In genomic region chr1:88231803-88232499, GRCm38 (mm10) we compare ENCODE assay signal across 34 mouse cellular contexts. TPM values are rescaled to one million over a fixed set of nuclear protein-coding genes. Genes with fewer than 3 reads are reported as not detected.
A peak's percentile ranks its signal among the peaks of the same experiment; 100 is the strongest.
DNase-seq lines count a peak whose midpoint lies in the region; ATAC-seq and TF ChIP-seq lines count a peak whose summit lies in the region.
"Had no signal": no experiment of that assay in that cellular context is flagged by ENCODE, and none has a peak within 500 bp of the region (broad histone marks: within the 10 kb centered on the region; RNA-seq: fewer than 3 reads in every experiment).

No protein-coding gene starts in this region.

- WGBS in lung, adult 2 months = 63% methylated on average over 7 of the region's 7 CpGs
- 65% methylated on average over 7 of the region's 7 CpGs for WGBS in stomach, postnatal 0 days

- peaks cover 51% of the 10 kb centered on the region for H3K9me3 ChIP-seq in stomach, postnatal 0 days (ENCODE audit: control insufficient read depth, low read length)

- no peaks in the 10 kb centered on the region for H3K4me1 ChIP-seq in lung, adult 2 months (ENCODE audit: control insufficient read depth, insufficient read depth, low read length)
- H3K4me1 ChIP-seq in stomach, postnatal 0 days (replicated peaks; ENCODE audit: control insufficient read depth, insufficient read depth) = no peaks in the 10 kb centered on the region
- H3K4me1 ChIP-seq: embryonic facial prominence, embryonic 12.5 days; forebrain, embryonic 15.5 days; heart, embryonic 10.5 days; hindbrain, embryonic 13.5 days; limb, embryonic 10.5 days; limb, embryonic 15.5 days; liver, embryonic 13.5 days had no signal

- TF ChIP-seq POLR2A in lung, adult 2 months (IDR thresholded peaks at IDR 0.05; ENCODE audit: borderline replicate concordance, extremely low read depth, low read depth, low read length) = no peak

- H3K36me3 ChIP-seq in stomach, postnatal 0 days (ENCODE audit: control insufficient read depth, insufficient read depth, low read length) = no peaks in the 10 kb centered on the region
- H3K36me3 ChIP-seq: embryonic facial prominence, embryonic 12.5 days; forebrain, embryonic 15.5 days; heart, embryonic 10.5 days; hindbrain, embryonic 13.5 days; limb, embryonic 10.5 days; limb, embryonic 15.5 days; liver, embryonic 13.5 days had no signal

- no peak overlapping the region for H3K9ac ChIP-seq in stomach, postnatal 0 days (ENCODE audit: low read length)
- H3K9ac ChIP-seq: embryonic facial prominence, embryonic 12.5 days; forebrain, embryonic 15.5 days; hindbrain, embryonic 13.5 days; limb, embryonic 15.5 days; liver, embryonic 13.5 days had no signal

- no peak overlapping the region for H3K27ac ChIP-seq in stomach, postnatal 0 days (replicated peaks)
- H3K27ac ChIP-seq: embryonic facial prominence, embryonic 12.5 days; forebrain, embryonic 15.5 days; heart, embryonic 10.5 days; hindbrain, embryonic 13.5 days; limb, embryonic 10.5 days; limb, embryonic 15.5 days; liver, embryonic 13.5 days had no signal

- DNase-seq in gastrocnemius, postnatal 10 days = peak; percentile 9
- DNase-seq in gastrocnemius, postnatal 25 days = no peak
- DNase-seq in lung, adult 2 months = peak; percentile 5
- DNase-seq in lung, postnatal 10 days = no peak
- peak; percentile 50 for DNase-seq in testis, postnatal 10 days (ENCODE audit: low spot score)
- no peak for DNase-seq in testis, postnatal 14 days (ENCODE audit: low spot score)
- peak; percentile 31 for DNase-seq in stomach, postnatal 0 days (ENCODE audit: low spot score)
- DNase-seq: adrenal gland, postnatal 10 days; cerebellum, adult 8-10 months; cerebellum, postnatal 25 days; embryo, embryonic 11 days; heart, postnatal 36 days; kidney, adult 9 months; kidney, postnatal 14 days; layer of hippocampus, adult 9-11 months; liver, embryonic 13.5 days; lung, postnatal 14 days; retina, postnatal 1 day; right cerebral cortex, postnatal 14 days had no signal

- H3K4me2 ChIP-seq in stomach, postnatal 0 days (replicated peaks; ENCODE audit: low read depth) = no peak overlapping the region
- H3K4me2 ChIP-seq: embryonic facial prominence, embryonic 12.5 days; forebrain, embryonic 15.5 days; hindbrain, embryonic 13.5 days; limb, embryonic 15.5 days; liver, embryonic 13.5 days; midbrain, embryonic 11.5 days had no signal

- H3K4me3 ChIP-seq in lung, adult 2 months (replicated peaks; ENCODE audit: extremely low read depth, low read depth, low read length) = no peak overlapping the region
- no peak overlapping the region for H3K4me3 ChIP-seq in stomach, postnatal 0 days (ENCODE audit: low read depth, low read length)
- H3K4me3 ChIP-seq: embryonic facial prominence, embryonic 12.5 days; forebrain, embryonic 15.5 days; heart, embryonic 10.5 days; hindbrain, embryonic 13.5 days; limb, embryonic 10.5 days; limb, embryonic 15.5 days; liver, embryonic 13.5 days had no signal

- ATAC-seq in stomach, postnatal 0 days (ENCODE audit: low FRiP score, low TSS enrichment) = no peak
- ATAC-seq: forebrain, embryonic 15.5 days; intestine, embryonic 16.5 days; midbrain, embryonic 16.5 days; Patski had no signal

- no peaks in the 10 kb centered on the region for H3K27me3 ChIP-seq in stomach, postnatal 0 days (ENCODE audit: control insufficient read depth, insufficient read depth, low read length)
- H3K27me3 ChIP-seq: embryonic facial prominence, embryonic 12.5 days; forebrain, embryonic 15.5 days; hindbrain, embryonic 13.5 days; limb, embryonic 15.5 days; liver, embryonic 13.5 days; Patski had no signal

- TF ChIP-seq CTCF in lung, adult 2 months (IDR thresholded peaks at IDR 0.05; ENCODE audit: insufficient read depth, low read length) = no peak
- TF ChIP-seq CTCF in stomach, postnatal 0 days (IDR thresholded peaks at IDR 0.05; ENCODE audit: low read depth) = no peak

- no peak for TF ChIP-seq EP300 in stomach, postnatal 0 days (optimal IDR thresholded peaks at IDR 0.05)

RNA-seq across cellular contexts. Expression of gene Mroh2a, which starts 5.2 kb away (rescaled TPM):
- under 1 TPM in 1 of 2 experiments, not detected in 1; 0.34 TPM for total RNA-seq in gastrocnemius, postnatal 10 days (2021)
- total RNA-seq in gastrocnemius, postnatal 25 days (2021) = not detected
- polyA plus RNA-seq in lung, adult 2 months (2012; rRNA removed) = 0.17 and 0.20 TPM in 2 replicates
- 0.54 and 0.84 TPM in 2 replicates for polyA plus RNA-seq in stomach, postnatal 0 days (2015; fragmentation: Nextera tagmentation; extraction: Ambion mirVana)
- total RNA-seq: heart, postnatal 36 days had no signal

RNA-seq across cellular contexts. Expression of gene Ugt1a1, which starts 20.2 kb away (rescaled TPM):
- total RNA-seq in gastrocnemius, postnatal 10 days (2021) = not detected
- total RNA-seq in gastrocnemius, postnatal 25 days (2021) = under 1 TPM in 1 of 2 experiments, not detected in 1; 0.13 TPM
- 0.11 and 1.3 TPM in 2 replicates for polyA plus RNA-seq in lung, adult 2 months (2012; rRNA removed)
- polyA plus RNA-seq in stomach, postnatal 0 days (2015; fragmentation: Nextera tagmentation; extraction: Ambion mirVana) = 23.6 and 24.8 TPM in 2 replicates
- total RNA-seq: heart, postnatal 36 days; left cerebral cortex, postnatal 10 days; MEL had no signal
- polyA plus RNA-seq: embryonic facial prominence, embryonic 12.5 days; forebrain, embryonic 15.5 days; heart, embryonic 10.5 days; hindbrain, embryonic 13.5 days; limb, embryonic 10.5 days; liver, embryonic 13.5 days; midbrain, embryonic 11.5 days; midbrain, embryonic 16.5 days; neural tube, embryonic 11.5 days had no signal

RNA-seq across cellular contexts. Expression of gene Dnajb3, which starts 26.4 kb away (rescaled TPM):
- 1 to 10 TPM in 1 of 2 experiments, under 1 TPM in 1; 0.75 to 1.1 TPM for total RNA-seq in gastrocnemius, postnatal 10 days (2021)
- total RNA-seq in gastrocnemius, postnatal 25 days (2021) = under 1 TPM in 1 of 2 experiments, not detected in 1; 0.27 TPM
- polyA plus RNA-seq in lung, adult 2 months (2012; rRNA removed) = 1.3 and 1.8 TPM in 2 replicates
- 7.2 and 8.2 TPM in 2 replicates for polyA plus RNA-seq in stomach, postnatal 0 days (2015; fragmentation: Nextera tagmentation; extraction: Ambion mirVana)
- total RNA-seq: MEL; neutrophil, adult 5-6 weeks had no signal
- polyA plus RNA-seq: Patski had no signal

RNA-seq across cellular contexts. Expression of gene Ugt1a2, which starts 31.6 kb away (rescaled TPM):
- total RNA-seq in gastrocnemius, postnatal 10 days (2021) = under 1 TPM in 1 of 2 experiments, not detected in 1; 0.18 TPM
- under 1 TPM in 1 of 2 experiments, not detected in 1; 0.27 TPM for total RNA-seq in gastrocnemius, postnatal 25 days (2021)
- 0.11 and 0.12 TPM in 2 replicates for polyA plus RNA-seq in lung, adult 2 months (2012; rRNA removed)
- polyA plus RNA-seq in stomach, postnatal 0 days (2015; fragmentation: Nextera tagmentation; extraction: Ambion mirVana) = 0.12 TPM in 1 of 2 replicates, not detected in the other
- total RNA-seq: MEL had no signal
- polyA plus RNA-seq: embryonic facial prominence, embryonic 12.5 days; forebrain, embryonic 15.5 days; heart, embryonic 16.5 days; hindbrain, embryonic 13.5 days; intestine, embryonic 16.5 days; limb, embryonic 10.5 days; limb, embryonic 15.5 days; liver, embryonic 13.5 days; midbrain, embryonic 11.5 days; midbrain, embryonic 16.5 days; neural tube, embryonic 11.5 days had no signal

RNA-seq across cellular contexts. Expression of gene Hjurp, which starts 45.5 kb away (rescaled TPM):
- 10 to 100 TPM; 29.0 to 47.9 TPM for total RNA-seq in gastrocnemius, postnatal 10 days (2021)
- 1 to 10 TPM; 7.8 to 8.7 TPM for total RNA-seq in gastrocnemius, postnatal 25 days (2021)
- polyA plus RNA-seq in lung, adult 2 months (2012; rRNA removed) = 29.4 and 32.1 TPM in 2 replicates
- polyA plus RNA-seq in stomach, postnatal 0 days (2015; fragmentation: Nextera tagmentation; extraction: Ambion mirVana) = 30.0 and 34.1 TPM in 2 replicates

Comparison
In these comparisons a context has a peak if more than half of its experiments do, and no peak if none do; other contexts are left out.
1. DNase-seq: peak in gastrocnemius, postnatal 10 days (single experiment), lung, adult 2 months (single experiment), testis, postnatal 10 days (single experiment) and stomach, postnatal 0 days (single experiment); none in gastrocnemius, postnatal 25 days (single experiment), lung, postnatal 10 days (single experiment) and testis, postnatal 14 days (single experiment).